Mouse (Mus musculus): ENCODE measurements around the gene Crygb. TPM values are rescaled to one million over a fixed set of nuclear protein-coding genes. Genes with fewer than 3 reads are reported as not detected.

Gene Crygb
- not detected for total RNA-seq (2023)

GRCm38 (mm10) chr1:65082188-65082587, at the start of gene Crygb:
TSS of gene Crygb (minus strand) at chr1:65082288.

GRCm38 (mm10) chr1:65122574-65123372, 40.7 kb upstream of the Crygb start, which contains the start of gene D630023F18Rik:
TSS of gene D630023F18Rik (minus strand) at chr1:65123214.

DNA sequence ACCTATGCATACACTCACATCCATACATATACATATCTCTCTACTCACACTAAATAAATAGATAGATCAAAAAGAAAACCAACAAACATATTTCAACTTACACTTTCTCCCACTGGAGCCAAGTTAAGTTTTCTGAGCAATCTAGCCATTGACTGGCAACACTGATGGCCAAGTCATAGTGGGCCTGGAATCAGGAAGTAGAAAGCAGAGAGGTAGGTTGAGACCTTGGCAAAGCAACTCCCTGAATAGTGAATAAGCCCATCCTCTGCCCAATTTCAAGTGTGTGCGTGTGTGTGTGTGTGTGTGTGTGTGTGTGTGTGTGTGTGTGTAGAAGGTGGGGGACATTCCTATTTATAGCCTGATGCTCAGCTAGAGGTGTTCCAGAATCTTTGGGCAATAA, 37.4 kb upstream of the Crygb start, which contains the start of gene Gm28845:
Gene Gm28845, minus strand, starts transcription at position 121 of the 400 bp plus-strand sequence.

GRCm38 (mm10) chr1:65103273-65103672, 21.2 kb upstream of the Crygb start, which contains the start of gene Cryga:
TSS of gene Cryga (minus strand) at chr1:65103373.

DNA sequence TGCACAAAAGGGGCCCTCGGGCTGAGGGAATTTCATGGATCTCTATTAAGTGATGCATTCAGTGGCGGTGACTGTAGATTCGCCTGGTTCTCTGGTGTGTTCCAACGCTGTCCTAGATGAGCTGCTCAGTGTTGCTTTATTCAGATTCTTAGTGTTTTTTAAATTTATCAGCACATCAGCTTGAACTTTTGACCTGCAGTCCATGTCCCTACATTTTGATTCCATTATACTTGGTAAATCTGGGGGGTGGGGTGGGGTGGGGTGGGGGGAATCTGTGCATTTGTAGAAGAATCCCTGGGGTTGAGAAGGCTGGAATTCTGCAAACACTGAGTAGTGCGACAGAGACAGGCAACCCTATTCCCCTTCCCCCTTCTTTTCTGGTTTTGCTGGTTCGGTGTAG, 8.5 kb downstream of the Crygb start, which contains the start of gene Crygc:
Gene Crygc, minus strand, starts transcription at position 101 of the 400 bp plus-strand sequence.

DNA sequence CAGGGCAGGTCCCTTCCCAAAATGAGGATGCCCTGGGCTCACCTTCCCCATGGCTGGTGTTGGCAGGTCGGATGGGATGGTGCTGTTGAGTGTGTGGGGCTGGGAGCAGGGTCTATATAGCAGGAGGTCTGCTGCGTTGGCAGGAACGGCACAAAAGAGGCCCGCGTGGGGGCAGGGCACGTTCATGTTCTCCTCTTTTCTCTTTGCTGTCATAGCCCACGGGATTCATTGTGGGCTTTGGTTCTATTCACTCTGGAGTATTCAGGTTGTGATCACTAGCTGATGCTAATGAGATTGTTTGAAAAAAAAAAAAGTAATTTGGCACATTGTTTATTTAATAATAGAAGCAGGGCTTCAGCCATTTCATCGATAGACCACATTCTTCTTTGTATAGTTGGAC, 18.7 kb downstream of the Crygb start, which contains the start of gene Crygd:
Gene Crygd, minus strand, starts transcription at position 101 of the 400 bp plus-strand sequence.

GRCm38 (mm10) chr1:65050952-65051351, 31.1 kb downstream of the Crygb start, which contains the start of gene Cryge:
TSS of gene Cryge (minus strand) at chr1:65051149.

GRCm38 (mm10) chr1:65032641-65033040, 49.4 kb downstream of the Crygb start, which contains the start of gene Akr1cl:
TSS of gene Akr1cl (minus strand) at chr1:65032759.

Other genes starting within 250 kb of the Crygb start
- 10 to 100 TPM in 1 of 2 experiments, 1 to 10 TPM in 1; 8.2 to 11.0 TPM for gene Plekhm3, start 125.5 kb downstream of the Crygb start, total RNA-seq (2023)
- gene Akr1cl, start 49.5 kb downstream of the Crygb start, total RNA-seq (2023) = not detected
- gene Cryge, start 31.1 kb downstream of the Crygb start, total RNA-seq (2023) = not detected
- gene Crygd, start 18.8 kb downstream of the Crygb start, total RNA-seq (2023) = not detected
- not detected for gene Crygc, start 8.6 kb downstream of the Crygb start, total RNA-seq (2023)
- gene Cryga, start 21.1 kb upstream of the Crygb start, total RNA-seq (2023) = not detected
- not detected for gene Gm28845, start 37.3 kb upstream of the Crygb start, total RNA-seq (2023)
- gene D630023F18Rik, start 40.9 kb upstream of the Crygb start, total RNA-seq (2023) = not detected
- 1 to 10 TPM; 3.3 to 5.1 TPM for gene Idh1, start 104.2 kb upstream of the Crygb start, total RNA-seq (2023)
- gene Pikfyve, start 104.4 kb upstream of the Crygb start, total RNA-seq (2023) = 10 to 100 TPM; 39.0 to 44.0 TPM
- not detected for gene Pth2r, start 199.8 kb upstream of the Crygb start, total RNA-seq (2023)